Mouse (Mus musculus) kidney, postnatal 0 days (tissue): ENCODE data around the gene Lrrc17. TPM values are rescaled to one million over a fixed set of nuclear protein-coding genes. Genes with fewer than 3 reads are reported as not detected.

ENCODE experiments used
- ATAC-seq: fragments of 200-750 bp; cut with Nextera tagmentation; replicated peaks from 2 replicates; pipeline ENCODE4 v1.8.0; 2017; ENCODE audit warnings: low read depth, moderate number of reproducible peaks, moderate TSS enrichment, moderate library complexity; ENCODE audit not compliant: low FRiP score
- DNase-seq: peaks from one replicate; pipeline ENCODE4 v3.0.0-alpha.2; 2016; ENCODE audit warnings: low spot score
- H3K27ac ChIP-seq: fragments of 300-500 bp; sonication (generic); 2 replicates; pipeline ENCODE4 v1.5.1; 2014; ENCODE audit warnings: mild to moderate bottlenecking
- H3K27me3 ChIP-seq: fragments of 300-500 bp; sonication (generic); 2 replicates; pipeline ENCODE4 v1.6.1; 2014; ENCODE audit warnings: low read length, mixed read lengths; ENCODE audit not compliant: insufficient read depth
- H3K36me3 ChIP-seq: fragments of 300-500 bp; sonication (generic); 2 replicates; pipeline ENCODE4 v1.6.1; 2014; ENCODE audit warnings: low read length, mixed read lengths; ENCODE audit not compliant: insufficient read depth
- H3K4me1 ChIP-seq: fragments of 300-500 bp; sonication (generic); replicated peaks from 2 replicates; pipeline ENCODE4 v1.6.1; 2014; ENCODE audit warnings: antibody characterized with exemption, low read length, mixed read lengths; ENCODE audit not compliant: insufficient read depth
- H3K4me2 ChIP-seq: fragments of 300-500 bp; sonication (generic); 2 replicates; pipeline ENCODE4 v1.6.1; 2014; ENCODE audit warnings: mild to moderate bottlenecking, low read length, moderate library complexity, mixed read lengths
- H3K4me3 ChIP-seq: fragments of 300-500 bp; sonication (generic); replicated peaks from 2 replicates; pipeline ENCODE4 v1.5.1; 2014; ENCODE audit warnings: low read depth, low read length
- H3K9ac ChIP-seq: fragments of 300-500 bp; sonication (generic); 2 replicates; pipeline ENCODE4 v1.6.1; 2014; ENCODE audit warnings: low read depth, low read length
- H3K9me3 ChIP-seq: fragments of 300-500 bp; sonication (generic); replicated peaks from 2 replicates; pipeline ENCODE4 v1.6.1; 2016; ENCODE audit warnings: low read length, inconsistent platforms, mixed read lengths
- CTCF ChIP-seq: IDR thresholded peaks from 2 replicates; pipeline ENCODE4 v1.5.1; 2016; ENCODE audit warnings: antibody characterized with exemption, low read depth, mild to moderate bottlenecking, moderate library complexity
- WGBS: fragments of 180-500 bp; shearing (Covaris S2); extraction: QIAGEN DNeasy Blood & Tissue Kit; methylation state at CpG from one replicate; pipeline ENCODE4 v1.1.7; 2014; 5-methylcytosine and 5-hydroxymethylcytosine counted together
- polyA plus RNA-seq: library from polyadenylated mRNA; unstranded; fragments of >200 nt; fragmentation: Nextera tagmentation; extraction: Ambion mirVana; gene quantifications from 2 replicates; pipeline ENCODE4 v1.2.1, GENCODE M21; 2015

The Lrrc17 gene
- polyA plus RNA-seq, 1 experiment from 2014 or later = 54.2 TPM

DNA sequence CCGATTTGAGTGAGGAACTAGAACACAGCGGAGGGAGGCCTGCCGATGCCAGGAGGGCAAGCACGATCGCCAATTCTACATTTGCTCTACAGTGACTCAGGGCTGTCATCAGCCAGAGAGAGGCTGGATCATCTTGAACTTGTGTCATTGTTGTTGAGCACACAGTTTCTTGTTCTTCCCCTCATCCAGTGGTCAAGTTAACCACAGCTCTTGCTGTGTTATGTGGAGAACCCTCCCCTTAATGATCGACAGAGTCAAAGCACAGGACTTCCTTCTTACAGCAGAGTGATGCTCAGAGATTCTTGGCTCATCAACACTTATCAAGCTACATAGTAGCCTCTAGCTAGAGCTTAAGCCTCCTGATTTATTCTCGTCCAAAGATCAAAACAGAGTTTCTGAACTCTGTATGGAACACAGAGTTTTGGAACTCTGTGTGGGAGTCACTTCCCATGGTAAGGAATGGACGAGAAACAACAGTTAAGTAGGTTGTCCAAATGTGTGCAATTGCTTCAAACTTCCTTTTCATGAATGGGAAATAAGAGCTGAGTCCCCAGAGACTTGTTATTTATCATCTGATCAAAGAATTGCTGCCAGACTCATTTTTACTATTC lies 14.1 kb upstream of the Lrrc17 start:
- H3K9me3 ChIP-seq = no peaks in the 10 kb centered on the region
- H3K4me2 ChIP-seq = no peak overlapping the region
- no peaks in the 10 kb centered on the region for H3K27me3 ChIP-seq
- TF ChIP-seq CTCF = no peak
- no peak overlapping the region for H3K9ac ChIP-seq
- DNase-seq (peak; percentile 90), ATAC-seq (peak; percentile 70; the same call in 1 of the 2 replicates)
- no peaks in the 10 kb centered on the region; the same call in 1 of the 2 replicates for H3K4me1 ChIP-seq
- no peaks in the 10 kb centered on the region for H3K36me3 ChIP-seq
- no peak overlapping the region for H3K4me3 ChIP-seq
- peak overlapping the region; percentile 83 for H3K27ac ChIP-seq
- WGBS = 71% methylated on average over 8 of the region's 8 CpGs

- Histone ChIP-seq H3K4me2 (no peak overlapping the region), H3K9ac (no peak overlapping the region), H3K27me3 (no peaks in the 10 kb centered on the region), H3K36me3 (no peaks in the 10 kb centered on the region), H3K4me1 (no peaks in the 10 kb centered on the region; the same call in 1 of the 2 replicates), H3K4me3 (no peak overlapping the region), H3K9me3 (no peaks in the 10 kb centered on the region), H3K27ac (no peak overlapping the region)
- no peak for TF ChIP-seq CTCF
- no peak for ATAC-seq
- DNase-seq = no peak
- WGBS = 87% methylated on average over 2 of the region's 2 CpGs
Observed at GRCm38 (mm10) chr5:21532126-21532525, 11.2 kb upstream of the Lrrc17 start.

- no peaks in the 10 kb centered on the region for H3K4me1 ChIP-seq
Observed at GRCm38 (mm10) chr5:21532921-21533320, 10.4 kb upstream of the Lrrc17 start.

GRCm38 (mm10) chr5:21542226-21542625 lies 1.1 kb upstream of the Lrrc17 start:
- DNase-seq = no peak
- Histone ChIP-seq H3K27ac (no peak overlapping the region), H3K36me3 (no peaks in the 10 kb centered on the region), H3K4me1 (no peaks in the 10 kb centered on the region; the same call in 1 of the 2 replicates), H3K4me2 (no peak overlapping the region), H3K9me3 (no peaks in the 10 kb centered on the region; the same call in 1 of the 2 replicates), H3K4me3 (no peak overlapping the region), H3K9ac (no peak overlapping the region), H3K27me3 (no peaks in the 10 kb centered on the region)
- no peak for TF ChIP-seq CTCF
- no peak for ATAC-seq
- 70% methylated on average over 4 of the region's 4 CpGs for WGBS

More at GRCm38 (mm10) chr5:21532921-21533320, 10.4 kb upstream of the Lrrc17 start:
- no peak overlapping the region for H3K9ac ChIP-seq
- 87% methylated on average over 5 of the region's 5 CpGs for WGBS
- TF ChIP-seq CTCF = no peak
- H3K36me3 ChIP-seq = no peaks in the 10 kb centered on the region
- no peaks in the 10 kb centered on the region for H3K27me3 ChIP-seq
- no peak overlapping the region for H3K4me3 ChIP-seq
- DNase-seq (no peak), ATAC-seq (no peak)
- no peaks in the 10 kb centered on the region for H3K9me3 ChIP-seq
- no peak overlapping the region for H3K4me2 ChIP-seq
- no peak overlapping the region for H3K27ac ChIP-seq

- H3K9ac ChIP-seq = peak overlapping the region; percentile 56; the same call in 1 of the 2 replicates
Observed at GRCm38 (mm10) chr5:21544821-21545220, 1.5 kb downstream of the Lrrc17 start.

DNA sequence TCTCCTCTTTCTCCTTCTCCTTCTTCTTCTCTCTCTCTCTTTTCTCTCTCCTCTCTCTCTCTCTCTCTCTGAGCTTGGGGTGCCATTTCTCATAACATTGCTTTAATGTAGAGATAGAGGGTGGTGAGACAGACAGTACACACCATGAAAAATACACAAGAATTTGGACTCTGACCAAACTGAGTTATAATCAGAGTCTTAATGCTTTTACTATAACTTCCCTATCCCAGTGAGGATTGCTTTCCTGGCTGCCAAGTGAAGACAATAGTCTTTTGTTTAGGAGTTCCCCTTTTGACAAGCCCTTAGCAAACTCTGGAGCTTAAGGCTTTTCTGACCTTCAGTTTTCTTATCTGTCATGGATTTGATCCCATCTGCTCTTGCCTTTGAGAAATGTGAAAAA lies 1.9 kb downstream of the Lrrc17 start:
- H3K4me1 ChIP-seq = no peaks in the 10 kb centered on the region; the same call in 1 of the 2 replicates
- no peaks in the 10 kb centered on the region for H3K36me3 ChIP-seq
- no peak overlapping the region for H3K9ac ChIP-seq
- peak overlapping the region; percentile 34 for H3K4me3 ChIP-seq
- ATAC-seq = no peak
- H3K4me2 ChIP-seq = peak overlapping the region; percentile 49
- H3K27me3 ChIP-seq = no peaks in the 10 kb centered on the region
- DNase-seq = no peak
- no peak overlapping the region for H3K27ac ChIP-seq
- H3K9me3 ChIP-seq = no peaks in the 10 kb centered on the region; the same call in 1 of the 2 replicates
- no peak for TF ChIP-seq CTCF

More at GRCm38 (mm10) chr5:21544821-21545220, 1.5 kb downstream of the Lrrc17 start:
- Histone ChIP-seq H3K9me3 (no peaks in the 10 kb centered on the region; the same call in 1 of the 2 replicates), H3K4me2 (peak overlapping the region; percentile 49), H3K27me3 (no peaks in the 10 kb centered on the region), H3K36me3 (no peaks in the 10 kb centered on the region), H3K4me3 (peak overlapping the region; percentile 34), H3K27ac (peak overlapping the region; percentile 88), H3K4me1 (no peaks in the 10 kb centered on the region; the same call in 1 of the 2 replicates)
- no peak for TF ChIP-seq CTCF
- ATAC-seq (no peak), DNase-seq (peak; percentile 64)
- WGBS = 43% methylated on average over 3 of the region's 3 CpGs
